Mouse (Mus musculus): ENCODE measurements around the gene Ccdc190. TPM values are rescaled to one million over a fixed set of nuclear protein-coding genes. Genes with fewer than 3 reads are reported as not detected.

The Ccdc190 gene
- 10 to 100 TPM; 16.0 to 16.6 TPM for total RNA-seq (2021)

DNA sequence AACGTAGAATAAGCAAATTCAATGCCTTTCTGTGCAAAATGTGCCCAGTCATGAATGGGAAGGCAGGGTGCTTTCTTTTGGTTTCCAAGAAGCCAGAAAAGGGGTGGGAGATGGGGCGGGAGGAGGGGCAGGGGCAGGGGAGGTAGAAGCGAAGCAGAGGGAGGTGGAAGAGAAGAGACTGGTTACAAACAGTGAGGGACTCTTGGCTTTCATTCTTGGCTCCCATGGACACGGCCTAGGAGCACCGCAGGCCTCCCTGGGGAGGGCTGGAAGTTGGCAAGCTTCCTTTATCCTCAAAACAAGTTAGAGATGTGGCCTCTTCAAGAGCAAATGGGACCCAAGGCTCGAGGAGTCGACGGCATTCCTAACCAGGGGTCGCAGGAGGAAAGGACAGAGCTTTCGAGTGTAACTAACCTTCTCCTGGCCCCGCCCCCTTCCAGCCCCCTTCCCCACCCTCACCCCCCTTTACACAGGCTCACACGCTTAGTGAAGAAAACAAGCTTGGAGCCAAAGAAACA, at the start of gene Ccdc190:
Ccdc190 (plus strand) TSS at position 195 of the 518 bp plus-strand sequence.
- DNase-seq (ENCODE audit: low spot score in 2 of 2): no peak
- intact Hi-C loops (cut with DNase I): no loop called here

DNA sequence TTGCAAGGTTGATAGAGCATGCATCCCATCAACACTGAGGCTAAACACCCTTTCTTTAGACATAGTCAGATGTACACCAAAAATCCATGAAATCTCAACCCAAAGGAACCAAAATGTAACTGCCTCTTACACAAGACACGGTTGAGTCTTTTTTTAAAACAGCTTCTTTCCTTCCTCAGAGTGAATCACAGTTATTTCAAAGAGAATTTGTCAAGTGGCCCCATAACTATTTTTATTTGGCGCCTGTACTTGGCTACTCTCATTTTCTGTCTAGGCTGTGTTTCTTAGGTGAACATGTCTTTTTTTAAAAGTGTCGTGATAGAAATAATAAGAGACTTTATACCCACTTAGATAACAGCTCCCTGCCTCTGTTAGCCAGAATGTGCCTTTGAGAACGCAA, 49.4 kb upstream of the Ccdc190 start:
- intact Hi-C loops (cut with DNase I): no loop called here
- DNase-seq (ENCODE audit: low spot score in 2 of 2): no peak

DNA sequence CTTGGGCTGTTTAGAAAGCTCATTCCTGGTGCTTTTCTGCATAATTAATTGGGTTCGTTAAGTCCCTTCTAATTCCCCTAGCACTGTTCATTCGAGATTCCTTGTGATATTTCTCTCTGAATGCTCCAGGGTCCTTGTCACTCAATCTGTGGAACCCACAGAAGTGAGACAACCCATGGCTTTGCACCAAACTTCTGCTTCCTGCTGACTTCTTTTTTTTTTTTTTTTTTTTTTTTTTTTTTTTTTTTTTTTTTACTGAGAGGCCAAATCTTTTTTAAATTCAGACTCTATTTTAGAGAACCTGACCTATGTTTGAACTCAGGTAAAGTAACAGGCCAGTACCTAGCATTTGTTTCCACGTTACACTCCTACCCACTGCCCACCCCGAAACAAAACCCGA, 48.3 kb upstream of the Ccdc190 start:
- DNase-seq (ENCODE audit: low spot score in 2 of 2): no peak
- intact Hi-C loops (cut with DNase I): loop anchor here (5.0 kb wide), 1 partner anchor 63 kb away; no protein-coding TSS in a partner anchor

DNA sequence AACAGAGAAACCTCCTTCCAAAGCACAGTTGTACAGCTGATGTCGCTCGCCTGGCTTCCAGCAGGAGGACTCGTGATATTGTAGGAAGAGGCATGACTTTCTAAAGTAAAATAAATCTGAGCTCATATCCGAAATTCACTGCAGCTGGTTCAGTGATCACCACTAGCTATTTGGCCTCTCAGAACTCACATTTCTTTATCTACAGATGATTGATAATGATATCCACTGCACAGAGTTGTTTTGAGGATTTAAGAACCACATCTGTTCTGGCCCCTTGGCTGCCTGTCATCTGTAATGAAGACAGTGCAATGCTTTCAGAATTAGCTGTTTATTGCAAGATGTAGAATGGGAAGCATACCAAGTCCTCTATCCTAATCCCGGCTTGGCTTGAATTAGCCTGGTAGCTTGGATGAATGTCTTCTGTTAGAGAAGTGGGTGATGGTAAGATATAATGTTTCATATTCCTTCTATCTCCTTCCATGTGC, 45.3 kb upstream of the Ccdc190 start:
- peak; percentile 50 to 60 for DNase-seq (ENCODE audit: low spot score in 2 of 2)
- intact Hi-C loops (cut with DNase I): loop anchor here (5.0 kb wide), 1 partner anchor 66 kb away; no protein-coding TSS in a partner anchor

DNA sequence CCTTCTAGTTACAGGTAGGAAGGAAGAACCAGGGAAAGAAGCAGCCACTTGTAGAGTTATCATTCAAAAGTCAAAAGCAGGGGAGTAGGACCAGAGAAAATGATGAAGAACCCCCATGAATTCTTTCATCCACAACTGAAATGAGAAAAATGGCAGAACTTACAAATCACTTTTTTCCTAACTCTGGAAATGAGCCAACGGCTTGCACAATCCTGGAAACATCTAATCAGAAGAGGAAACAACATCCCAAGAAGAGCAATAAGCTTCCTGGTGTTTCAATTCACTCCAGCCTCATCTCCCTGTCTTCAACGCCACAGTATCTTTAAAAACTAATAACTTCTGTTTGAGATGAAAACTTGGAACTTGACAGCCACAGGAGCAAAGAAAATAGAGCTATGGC, 39.2 kb upstream of the Ccdc190 start:
- intact Hi-C loops (cut with DNase I): no loop called here
- no peak for DNase-seq (ENCODE audit: low spot score in 2 of 2)

DNA sequence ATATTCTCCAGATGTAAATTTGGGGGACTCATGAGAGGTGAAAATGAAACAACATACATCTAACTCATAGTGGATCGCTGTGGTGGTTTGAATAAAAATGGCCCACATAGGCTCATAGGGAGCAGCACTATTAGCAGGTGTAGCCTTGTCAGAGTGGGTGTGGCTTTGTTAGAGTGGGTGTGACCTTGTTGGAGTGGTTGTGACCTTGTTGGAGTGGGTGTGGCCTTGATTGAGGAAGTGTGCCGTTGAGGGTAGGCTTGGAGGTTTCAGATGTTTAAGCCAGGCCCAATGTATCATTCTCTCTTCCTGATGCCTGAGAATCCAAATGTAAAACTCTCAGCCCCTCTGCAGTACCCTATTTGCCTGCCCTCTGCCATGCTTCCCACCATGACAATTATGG, 34.5 kb upstream of the Ccdc190 start:
- no peak for DNase-seq (ENCODE audit: low spot score in 2 of 2)
- intact Hi-C loops (cut with DNase I): no loop called here

DNA sequence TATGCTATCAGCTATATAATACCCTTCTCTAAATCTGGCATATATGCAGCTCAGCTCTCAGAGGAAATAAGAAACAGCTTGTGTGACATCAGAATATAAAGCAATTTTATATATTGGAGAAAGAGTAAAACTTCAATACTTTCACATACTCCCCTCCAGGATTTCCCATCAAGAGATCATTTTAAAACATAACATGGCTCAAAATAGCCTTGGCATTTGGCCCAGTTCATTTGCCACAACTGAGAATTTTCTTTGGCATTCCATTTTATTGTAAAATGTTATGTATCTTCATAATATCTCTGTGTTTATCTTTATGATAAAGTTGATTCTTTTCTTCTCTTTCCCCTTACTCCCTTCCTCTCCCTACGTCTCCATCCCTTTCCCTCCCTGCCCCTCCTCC, 32.8 kb upstream of the Ccdc190 start:
- no peak for DNase-seq (ENCODE audit: low spot score in 2 of 2)
- intact Hi-C loops (cut with DNase I): loop anchor here (5.0 kb wide), 3 partner anchors 63 to 133 kb away; no protein-coding TSS in a partner anchor

DNA sequence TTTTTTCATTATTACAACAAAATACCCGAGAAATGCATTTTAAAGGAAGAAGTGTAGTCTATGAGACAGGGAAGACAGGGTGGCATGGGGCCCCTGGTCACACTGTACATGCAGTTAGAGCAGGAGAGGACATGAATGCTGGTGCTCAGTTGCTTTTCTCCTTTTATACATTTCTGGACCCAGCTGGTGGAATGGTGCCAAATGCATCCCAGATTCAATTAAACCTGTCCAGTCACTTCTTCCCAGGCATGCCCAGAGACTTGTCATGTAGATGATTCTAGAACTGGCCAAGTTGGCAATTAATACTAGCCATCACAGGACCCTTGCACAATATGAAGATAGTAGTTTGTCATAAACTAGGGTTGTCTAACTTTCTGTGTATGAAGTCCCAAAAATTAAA, 30.5 kb upstream of the Ccdc190 start:
- intact Hi-C loops (cut with DNase I): loop anchor here (5.0 kb wide), 3 partner anchors 66 to 136 kb away; no protein-coding TSS in a partner anchor
- no peak for DNase-seq (ENCODE audit: low spot score in 2 of 2)

DNA sequence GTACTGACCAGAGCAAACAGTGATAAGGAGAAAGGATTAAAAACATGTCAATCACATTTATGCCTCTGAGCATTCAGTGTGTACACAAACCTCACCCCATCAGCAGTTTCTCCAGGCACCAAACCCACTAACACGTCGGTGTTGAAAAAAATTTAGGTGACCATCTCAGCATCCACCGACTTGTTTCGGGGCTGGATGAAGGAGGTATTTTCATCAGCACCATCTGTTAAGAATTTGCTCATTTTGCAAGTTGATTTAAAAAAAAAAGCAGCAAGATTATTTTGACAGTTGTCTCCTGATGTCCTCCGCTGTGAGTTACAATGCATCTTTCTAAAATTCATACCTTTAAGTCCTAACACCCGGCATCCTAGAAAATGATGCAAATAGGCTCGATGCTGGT, 29.8 kb upstream of the Ccdc190 start:
- intact Hi-C loops (cut with DNase I): loop anchor here (5.0 kb wide), 3 partner anchors 66 to 136 kb away; no protein-coding TSS in a partner anchor
- DNase-seq (ENCODE audit: low spot score in 2 of 2): peak in 1 of 2 experiments; percentile 29

DNA sequence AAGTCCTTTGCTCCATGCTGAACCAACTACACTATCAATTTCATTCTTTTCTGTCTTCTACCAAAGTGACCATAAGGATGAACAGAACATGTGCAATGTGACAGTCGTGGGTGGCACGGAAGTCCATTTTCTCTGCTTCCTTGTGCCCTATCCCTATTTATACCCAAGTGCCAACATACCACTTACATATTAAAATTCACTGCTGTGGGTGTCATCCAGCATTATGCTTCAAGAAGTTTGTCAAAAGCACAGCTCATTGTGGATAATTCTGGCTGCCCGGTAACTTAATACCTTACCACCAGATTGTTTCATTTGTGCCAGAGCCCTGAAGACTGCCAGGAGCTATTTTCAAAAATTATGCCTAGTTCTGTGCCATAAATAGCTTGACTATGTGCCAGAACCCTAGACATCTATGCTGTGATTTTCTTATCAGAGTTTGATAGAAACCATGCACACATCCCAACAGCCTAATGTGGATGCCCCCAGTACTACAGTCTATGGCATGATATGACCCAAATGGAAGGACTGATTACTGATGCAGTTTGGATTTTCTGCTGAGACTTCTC, 27.6 kb upstream of the Ccdc190 start:
- intact Hi-C loops (cut with DNase I): no loop called here
- DNase-seq (ENCODE audit: low spot score in 2 of 2): no peak

DNA sequence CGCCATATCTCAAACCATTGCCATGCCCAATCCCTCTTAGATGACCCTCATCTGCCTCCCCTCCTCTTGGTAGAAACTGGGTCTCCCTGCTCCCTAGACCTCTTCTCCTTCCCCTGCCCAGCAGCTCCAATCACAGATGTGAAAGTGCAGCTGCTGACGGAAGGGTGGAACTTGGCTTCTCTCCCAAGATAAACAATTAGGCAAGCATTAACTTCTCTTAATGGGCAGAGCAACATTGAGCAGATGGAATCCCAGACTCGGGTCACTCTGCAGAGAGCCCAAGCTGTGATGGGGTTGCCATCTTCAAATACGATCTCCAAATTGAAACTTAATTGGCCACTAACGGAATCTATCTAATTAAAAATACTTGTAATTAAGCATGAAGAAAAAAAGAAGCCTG, 19.3 kb upstream of the Ccdc190 start:
- intact Hi-C loops (cut with DNase I): no loop called here
- DNase-seq (ENCODE audit: low spot score in 2 of 2): no peak

DNA sequence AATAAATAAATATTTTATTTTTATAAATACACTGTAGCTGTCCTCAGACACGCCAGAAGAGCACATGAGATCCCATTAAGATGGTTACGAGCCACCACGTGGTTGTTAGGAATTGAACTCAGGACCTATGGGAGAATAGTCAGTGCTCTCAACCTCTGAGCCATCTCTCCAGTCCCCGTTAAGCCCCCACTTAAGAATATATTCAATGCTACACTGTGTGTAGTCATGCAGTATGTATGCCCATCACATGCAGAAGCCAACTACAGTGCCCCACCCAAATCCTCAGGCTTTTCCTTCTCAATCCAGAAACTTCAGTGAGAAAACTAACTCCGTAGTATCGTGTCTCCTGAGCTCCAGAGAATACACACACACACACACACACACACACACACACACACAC, 18.8 kb upstream of the Ccdc190 start:
- DNase-seq (ENCODE audit: low spot score in 2 of 2): no peak
- intact Hi-C loops (cut with DNase I): no loop called here

DNA sequence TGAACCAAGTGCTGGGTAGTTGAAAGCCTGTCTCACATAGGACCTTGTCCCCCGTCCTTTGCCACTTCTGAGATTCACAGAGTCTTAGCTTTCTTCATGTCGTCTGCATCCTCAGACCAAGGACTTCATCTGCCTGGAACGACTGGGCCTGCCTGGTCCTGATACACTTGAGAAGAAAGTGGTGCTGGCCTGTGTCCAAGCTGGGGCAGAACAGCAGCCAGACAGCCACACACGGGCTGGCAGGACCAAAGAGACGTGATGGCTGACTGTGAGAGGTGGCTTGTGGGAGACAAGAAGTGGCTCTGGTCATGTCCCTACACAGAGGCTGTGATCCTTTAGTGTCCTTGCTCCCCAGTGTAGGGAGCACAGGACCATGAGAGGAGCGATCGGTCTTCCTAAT, 17.7 kb upstream of the Ccdc190 start:
- intact Hi-C loops (cut with DNase I): no loop called here
- DNase-seq (ENCODE audit: low spot score in 2 of 2): no peak

DNA sequence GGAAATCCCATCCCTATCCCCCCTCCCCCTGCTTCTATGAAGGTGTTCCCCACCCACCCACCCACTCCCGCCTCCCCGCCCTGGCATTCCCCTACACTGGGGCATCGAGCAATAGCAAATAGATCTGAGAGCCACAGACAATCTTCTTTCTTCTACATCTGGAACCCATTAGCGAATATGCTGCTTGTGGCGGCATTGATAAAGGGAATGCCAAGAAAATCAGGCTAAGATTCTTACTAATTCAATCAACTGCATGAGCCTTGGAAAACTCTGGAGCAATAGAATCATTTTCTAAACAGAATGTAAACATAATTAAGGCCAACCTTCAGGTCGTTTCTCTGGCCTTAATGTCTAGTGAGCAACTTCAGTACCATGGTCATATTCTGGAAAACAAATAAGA, 16.9 kb upstream of the Ccdc190 start:
- no peak for DNase-seq (ENCODE audit: low spot score in 2 of 2)
- intact Hi-C loops (cut with DNase I): no loop called here

DNA sequence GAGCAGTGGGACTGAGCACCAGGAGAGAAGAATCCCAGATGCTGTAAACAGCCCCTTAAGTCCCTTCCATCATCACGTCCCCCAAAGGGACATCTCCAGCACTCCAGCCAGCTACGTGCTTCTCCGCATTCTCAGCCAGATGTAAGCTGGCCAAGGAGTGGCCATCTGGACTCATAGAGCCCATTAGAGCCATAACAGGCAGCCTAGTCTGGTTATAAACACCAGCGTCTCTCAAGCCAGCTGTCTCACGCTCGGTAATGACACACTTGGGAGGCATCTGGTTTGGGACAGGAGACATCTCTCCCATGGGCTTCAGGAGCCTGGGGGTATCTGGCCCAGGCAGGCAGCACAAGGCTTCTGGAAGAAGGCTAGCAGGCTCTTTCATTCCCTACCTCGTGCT, 11.8 kb upstream of the Ccdc190 start:
- DNase-seq (ENCODE audit: low spot score in 2 of 2): no peak
- intact Hi-C loops (cut with DNase I): loop anchor here (5.0 kb wide), 1 partner anchor 169 kb away; the partner anchor contains the start of gene Rgs4

DNA sequence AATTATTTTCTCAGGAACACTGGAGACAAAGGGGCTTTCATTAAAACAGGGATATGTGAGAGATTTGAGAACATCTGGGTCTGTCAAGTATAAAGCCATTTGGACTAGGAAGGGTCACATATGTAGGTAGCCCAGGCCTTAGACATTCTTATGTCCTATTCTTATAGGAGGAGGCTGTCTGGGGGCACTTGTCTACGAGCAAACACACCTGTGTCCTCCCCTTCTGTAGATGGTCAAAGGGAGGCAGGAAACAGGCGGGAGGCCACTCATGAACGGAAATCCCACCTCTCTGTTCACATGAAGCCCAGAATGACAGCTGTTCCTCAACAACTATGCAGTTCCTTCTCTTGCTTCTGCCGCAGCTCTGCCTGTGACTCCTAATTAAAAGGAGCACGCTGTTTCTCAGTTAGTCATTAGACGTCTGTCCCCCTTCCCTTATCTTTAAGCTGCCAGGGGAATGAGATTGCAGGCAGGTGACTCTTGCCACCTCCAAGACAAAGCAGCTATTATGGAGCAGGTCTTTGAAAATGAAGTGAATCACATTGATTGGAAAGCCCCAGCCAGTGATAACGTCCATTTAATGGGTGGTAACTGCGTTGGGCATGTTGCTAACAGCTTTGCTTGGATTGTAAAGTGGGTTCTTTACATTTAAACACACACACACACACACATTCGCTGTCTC, 11.2 kb upstream of the Ccdc190 start:
- DNase-seq (ENCODE audit: low spot score in 2 of 2): no peak
- intact Hi-C loops (cut with DNase I): loop anchor here (5.0 kb wide), 1 partner anchor 170 kb away; the partner anchor contains the start of gene Rgs4

DNA sequence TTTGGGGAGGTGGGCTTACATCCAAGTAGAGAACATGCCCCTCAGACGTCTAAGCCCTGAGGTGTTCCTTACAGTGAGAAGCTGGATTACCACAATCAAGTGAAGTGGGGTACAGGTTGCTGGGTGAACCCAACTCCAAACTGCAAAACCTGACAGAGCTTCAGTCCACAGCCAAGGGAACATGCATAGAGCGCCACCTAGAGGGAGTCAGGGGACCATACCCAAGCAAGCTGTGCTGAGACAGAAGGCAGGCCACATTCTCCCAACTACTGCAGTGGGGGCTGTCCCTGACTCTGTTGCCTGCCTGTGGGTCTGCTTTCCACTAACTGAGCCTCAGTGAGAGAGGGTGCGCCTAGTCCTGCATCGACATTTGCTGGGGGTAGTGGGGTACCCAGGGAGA, 10.4 kb upstream of the Ccdc190 start:
- peak; percentile 73 to 79 for DNase-seq (ENCODE audit: low spot score in 2 of 2)
- intact Hi-C loops (cut with DNase I): loop anchor here (1.0 to 5.0 kb wide), 2 partner anchors 171 to 246 kb away; partner anchors contain the start of gene Rgs4

DNA sequence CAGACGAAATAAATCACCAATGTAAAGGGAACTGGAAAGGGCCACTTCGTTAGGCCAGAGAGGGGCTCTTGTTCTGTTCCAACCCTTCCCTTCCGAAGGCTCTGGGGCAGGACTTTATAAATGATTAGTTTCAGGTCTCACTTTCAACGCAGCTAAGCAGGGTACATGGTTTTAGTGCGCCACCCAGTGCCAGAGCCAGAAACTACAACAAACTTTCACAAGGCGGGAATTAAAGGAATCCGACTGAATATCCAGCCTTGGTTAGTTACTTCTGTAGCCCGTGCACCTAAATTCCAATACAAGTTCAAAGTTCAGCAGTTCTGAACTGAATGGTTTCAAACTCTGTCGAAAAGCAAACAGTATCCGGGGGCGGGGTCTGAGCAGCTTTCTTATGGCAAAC, 9.2 kb upstream of the Ccdc190 start:
- intact Hi-C loops (cut with DNase I): loop anchor here (1.0 to 5.0 kb wide), 2 partner anchors 172 to 387 kb away; partner anchors contain the start of gene Rgs4
- peak; percentile 70 to 71 for DNase-seq (ENCODE audit: low spot score in 2 of 2)

DNA sequence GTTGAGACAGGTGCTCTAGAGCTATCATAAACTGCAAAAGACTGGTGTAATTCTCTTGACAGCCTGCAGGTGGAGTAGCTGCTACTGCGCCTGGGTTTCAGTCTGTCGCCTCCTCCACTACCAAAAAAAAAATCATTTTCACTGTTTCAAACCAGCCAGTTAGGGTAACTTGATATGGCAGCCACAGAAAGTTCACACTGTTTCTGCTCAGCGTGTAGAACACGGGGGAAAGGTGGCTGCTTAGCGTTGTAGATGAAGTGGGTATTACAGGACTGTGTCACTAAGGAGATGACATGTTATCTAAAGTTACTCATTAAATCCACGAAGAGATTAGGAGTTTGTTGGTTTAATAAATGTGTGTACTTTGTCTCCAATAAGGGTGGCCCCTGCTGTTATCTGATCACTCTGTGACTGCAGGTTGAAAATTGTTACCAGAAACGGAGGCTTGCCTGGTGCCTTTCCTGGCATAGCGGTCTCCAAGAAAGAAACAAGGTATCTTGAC, 6.7 kb upstream of the Ccdc190 start:
- intact Hi-C loops (cut with DNase I): no loop called here
- peak in 1 of 2 experiments; percentile 41 for DNase-seq (ENCODE audit: low spot score in 2 of 2)

DNA sequence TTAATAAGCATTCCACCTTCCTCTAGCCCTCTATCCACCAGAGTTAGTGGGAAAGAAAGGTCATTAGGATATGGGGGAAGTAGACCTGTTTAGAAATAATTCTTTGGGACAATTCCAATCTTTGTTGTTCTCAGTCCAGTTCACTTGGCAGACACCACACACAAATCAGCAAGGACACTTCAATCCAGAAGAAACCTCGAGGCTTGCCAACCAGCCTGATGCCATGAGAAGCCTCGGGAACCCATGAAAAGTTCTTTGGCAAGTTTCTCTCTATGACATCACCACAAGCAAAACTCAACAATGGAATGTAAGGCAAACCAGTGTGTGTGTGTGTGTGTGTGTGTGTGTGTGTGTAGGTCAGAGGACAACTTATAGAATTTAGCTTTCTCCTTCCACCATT, 3.9 kb upstream of the Ccdc190 start:
- intact Hi-C loops (cut with DNase I): no loop called here
- no peak for DNase-seq (ENCODE audit: low spot score in 2 of 2)

Measured in left cerebral cortex, postnatal 36 days (tissue).